Mouse (Mus musculus) forebrain, embryonic 15.5 days (tissue): ENCODE measurements at regions not wholly inside any gene's neighbourhood (a gene's known extent, or its start where the extent isn't known, plus 50 kb on each side); places are given as distances from the start of the nearest gene placed in this dataset.

Experiments used
- ATAC-seq: fragments of 200-750 bp; cut with Nextera tagmentation; replicated peaks from 2 replicates; pipeline ENCODE4 v1.8.0; 2017; ENCODE audit warnings: mild to moderate bottlenecking, moderate TSS enrichment, moderate library complexity
- H3K27ac ChIP-seq: fragments of 300-500 bp; sonication (generic); replicated peaks from 2 replicates; pipeline ENCODE4 v1.5.1; 2015; ENCODE audit warnings: mild to moderate bottlenecking, inconsistent platforms
- H3K27me3 ChIP-seq: fragments of 300-500 bp; sonication (generic); 2 replicates; pipeline ENCODE4 v1.6.1; 2015; ENCODE audit warnings: inconsistent platforms
- H3K36me3 ChIP-seq: fragments of 300-500 bp; sonication (generic); 2 replicates; pipeline ENCODE4 v1.6.1; 2015; ENCODE audit warnings: mild to moderate bottlenecking, inconsistent platforms
- H3K4me1 ChIP-seq: fragments of 300-500 bp; sonication (generic); 2 replicates; pipeline ENCODE4 v1.6.1; 2015; ENCODE audit warnings: inconsistent platforms
- H3K4me2 ChIP-seq: fragments of 300-500 bp; sonication (generic); replicated peaks from 2 replicates; pipeline ENCODE4 v1.6.1; 2015; ENCODE audit warnings: mild to moderate bottlenecking, inconsistent platforms
- H3K4me3 ChIP-seq: fragments of 300-500 bp; sonication (generic); 2 replicates; pipeline ENCODE4 v1.5.1; 2015; ENCODE audit warnings: mild to moderate bottlenecking, inconsistent platforms
- H3K9ac ChIP-seq: fragments of 300-500 bp; sonication (generic); replicated peaks from 2 replicates; pipeline ENCODE4 v1.6.1; 2015; ENCODE audit warnings: mild to moderate bottlenecking, inconsistent platforms
- H3K9me3 ChIP-seq: fragments of 300-500 bp; sonication (generic); 2 replicates; pipeline ENCODE4 v1.6.1; 2016; ENCODE audit warnings: inconsistent platforms
- WGBS: fragments of 180-500 bp; shearing (Covaris S2); methylation state at CpG from one replicate; pipeline ENCODE4 v1.1.7; 2015; ENCODE audit warnings: mixed read lengths; 5-methylcytosine and 5-hydroxymethylcytosine counted together

- H3K4me3 ChIP-seq: no peak overlapping the region
- no peaks in the 10 kb centered on the region for H3K27me3 ChIP-seq
- H3K4me2 ChIP-seq: no peak overlapping the region
- no peaks in the 10 kb centered on the region for H3K4me1 ChIP-seq
- H3K27ac ChIP-seq: no peak overlapping the region
- no peaks in the 10 kb centered on the region for H3K9me3 ChIP-seq
- no peak overlapping the region for H3K9ac ChIP-seq
- ATAC-seq: no peak
- WGBS: 86% methylated on average over 8 of the region's 8 CpGs
- no peaks in the 10 kb centered on the region for H3K36me3 ChIP-seq
Measured at GRCm38 (mm10) chr17:77819698-77820097, 380.4 kb upstream of the Crim1 start.

- H3K9me3 ChIP-seq: no peaks in the 10 kb centered on the region
- H3K9ac ChIP-seq: no peak overlapping the region
- H3K4me1 ChIP-seq: no peaks in the 10 kb centered on the region
- H3K36me3 ChIP-seq: no peaks in the 10 kb centered on the region
- H3K27ac ChIP-seq: no peak overlapping the region
- no peak overlapping the region for H3K4me3 ChIP-seq
- H3K4me2 ChIP-seq: no peak overlapping the region
- no peaks in the 10 kb centered on the region for H3K27me3 ChIP-seq
- 43% methylated on average over 3 of the region's 3 CpGs for WGBS
- ATAC-seq: no peak
Measured at GRCm38 (mm10) chr17:77843949-77844348, 356.1 kb upstream of the Crim1 start.

GRCm38 (mm10) chr17:77874497-77874896 is 325.6 kb upstream of the Crim1 start:
- Histone ChIP-seq H3K4me2 (no peak overlapping the region), H3K27me3 (no peaks in the 10 kb centered on the region), H3K4me1 (no peaks in the 10 kb centered on the region), H3K4me3 (no peak overlapping the region), H3K9me3 (no peaks in the 10 kb centered on the region), H3K9ac (no peak overlapping the region), H3K36me3 (no peaks in the 10 kb centered on the region), H3K27ac (no peak overlapping the region)
- WGBS: 92% methylated on average over 3 of the region's 3 CpGs
- ATAC-seq: no peak

- Histone ChIP-seq H3K9me3 (no peaks in the 10 kb centered on the region), H3K4me2 (no peak overlapping the region), H3K27me3 (no peaks in the 10 kb centered on the region), H3K27ac (no peak overlapping the region), H3K9ac (no peak overlapping the region), H3K4me3 (no peak overlapping the region), H3K36me3 (no peaks in the 10 kb centered on the region), H3K4me1 (no peaks in the 10 kb centered on the region)
- ATAC-seq: no peak
- 3% methylated on average over 2 of the region's 2 CpGs for WGBS
Measured at GRCm38 (mm10) chr17:77877016-77877415, 323.0 kb upstream of the Crim1 start.

- no peak overlapping the region for H3K4me2 ChIP-seq
- H3K9ac ChIP-seq: no peak overlapping the region
- no peaks in the 10 kb centered on the region for H3K27me3 ChIP-seq
- H3K4me3 ChIP-seq: no peak overlapping the region
- H3K36me3 ChIP-seq: no peaks in the 10 kb centered on the region
- ATAC-seq: no peak
- 91% methylated on average over 2 of the region's 2 CpGs for WGBS
- no peaks in the 10 kb centered on the region for H3K9me3 ChIP-seq
- H3K4me1 ChIP-seq: 0 out of 2 replicates have a peak, but pooled peaks cover 3% of the 10 kb centered on the region
- no peak overlapping the region for H3K27ac ChIP-seq
Measured at GRCm38 (mm10) chr17:77885150-77885549, 314.9 kb upstream of the Crim1 start.

- 53% methylated on average over 2 of the region's 2 CpGs for whole genome bisulfite sequencing
- H3K27me3 ChIP-seq: no peaks in the 10 kb centered on the region
- H3K9ac ChIP-seq: no peak overlapping the region
- peak; percentile 94 for ATAC-seq
- H3K27ac ChIP-seq: no peak overlapping the region
- no peaks in the 10 kb centered on the region for H3K36me3 ChIP-seq
- no peaks in the 10 kb centered on the region for H3K9me3 ChIP-seq
- no peak overlapping the region for H3K4me2 ChIP-seq
- no peak overlapping the region for H3K4me3 ChIP-seq
- 0 out of 2 replicates have a peak, but pooled peaks cover 3% of the 10 kb centered on the region for H3K4me1 ChIP-seq
Measured at GRCm38 (mm10) chr17:77889147-77889546, 310.9 kb upstream of the Crim1 start.

GRCm38 (mm10) chr17:77904412-77904811 is 295.6 kb upstream of the Crim1 start:
- no peak overlapping the region for H3K27ac ChIP-seq
- 0 out of 2 replicates have a peak, but pooled peaks have one; percentile 43 for ATAC-seq
- no peak overlapping the region for H3K4me2 ChIP-seq
- no peaks in the 10 kb centered on the region for H3K9me3 ChIP-seq
- 72% methylated on average over 3 of the region's 3 CpGs for WGBS
- no peaks in the 10 kb centered on the region for H3K27me3 ChIP-seq
- no peak overlapping the region for H3K9ac ChIP-seq
- H3K36me3 ChIP-seq: no peaks in the 10 kb centered on the region
- 0 out of 2 replicates have a peak, but pooled peaks cover 2% of the 10 kb centered on the region for H3K4me1 ChIP-seq
- H3K4me3 ChIP-seq: no peak overlapping the region

- WGBS: 68% methylated on average over 4 of the region's 4 CpGs
- Histone ChIP-seq H3K9me3 (no peaks in the 10 kb centered on the region), H3K27ac (no peak overlapping the region), H3K36me3 (no peaks in the 10 kb centered on the region), H3K9ac (no peak overlapping the region), H3K4me3 (no peak overlapping the region), H3K27me3 (no peaks in the 10 kb centered on the region), H3K4me1 (no peaks in the 10 kb centered on the region), H3K4me2 (no peak overlapping the region)
- peak; percentile 41; the same call in 1 of the 2 replicates for ATAC-seq
Measured at GRCm38 (mm10) chr17:77913962-77914450, 286.0 kb upstream of the Crim1 start.

- Histone ChIP-seq H3K4me2 (no peak overlapping the region), H3K27me3 (no peaks in the 10 kb centered on the region), H3K9me3 (no peaks in the 10 kb centered on the region), H3K4me1 (peaks cover 12% of the 10 kb centered on the region), H3K27ac (peak overlapping the region; percentile 78), H3K4me3 (no peak overlapping the region), H3K9ac (no peak overlapping the region), H3K36me3 (no peaks in the 10 kb centered on the region)
- 47% methylated on average over 3 of the region's 3 CpGs for WGBS
- peak; percentile 73 for ATAC-seq
Measured at GRCm38 (mm10) chr17:77930253-77930652, 269.8 kb upstream of the Crim1 start.

- Histone ChIP-seq H3K36me3 (no peaks in the 10 kb centered on the region), H3K9me3 (no peaks in the 10 kb centered on the region), H3K4me1 (peaks cover 12% of the 10 kb centered on the region), H3K27ac (peak overlapping the region; percentile 73), H3K27me3 (no peaks in the 10 kb centered on the region), H3K4me3 (no peak overlapping the region), H3K9ac (no peak overlapping the region), H3K4me2 (no peak overlapping the region)
- whole genome bisulfite sequencing: 46% methylated on average over 6 of the region's 6 CpGs
- ATAC-seq: peak; percentile 93
Measured at GRCm38 (mm10) chr17:77930967-77931591, 269.0 kb upstream of the Crim1 start.

GRCm38 (mm10) chr17:77933192-77933591 is 266.9 kb upstream of the Crim1 start:
- Histone ChIP-seq H3K36me3 (no peaks in the 10 kb centered on the region), H3K27me3 (no peaks in the 10 kb centered on the region), H3K4me2 (no peak overlapping the region), H3K27ac (no peak overlapping the region), H3K9ac (no peak overlapping the region), H3K4me3 (no peak overlapping the region), H3K9me3 (no peaks in the 10 kb centered on the region), H3K4me1 (peaks cover 12% of the 10 kb centered on the region)
- no peak for ATAC-seq

- H3K36me3 ChIP-seq: no peaks in the 10 kb centered on the region
- no peak overlapping the region for H3K4me3 ChIP-seq
- H3K9ac ChIP-seq: no peak overlapping the region
- H3K9me3 ChIP-seq: no peaks in the 10 kb centered on the region
- ATAC-seq: no peak
- no peak overlapping the region for H3K27ac ChIP-seq
- 92% methylated on average over 4 of the region's 4 CpGs for WGBS
- no peak overlapping the region for H3K4me2 ChIP-seq
- H3K4me1 ChIP-seq: no peaks in the 10 kb centered on the region
- no peaks in the 10 kb centered on the region for H3K27me3 ChIP-seq
Measured at GRCm38 (mm10) chr17:77958048-77958447, 242.0 kb upstream of the Crim1 start.

- WGBS: 74% methylated on average over 5 of the region's 5 CpGs
- no peak overlapping the region for H3K9ac ChIP-seq
- no peaks in the 10 kb centered on the region for H3K27me3 ChIP-seq
- H3K36me3 ChIP-seq: no peaks in the 10 kb centered on the region
- H3K4me3 ChIP-seq: no peak overlapping the region
- H3K4me1 ChIP-seq: no peaks in the 10 kb centered on the region
- no peak for ATAC-seq
- no peak overlapping the region for H3K4me2 ChIP-seq
- no peaks in the 10 kb centered on the region for H3K9me3 ChIP-seq
- no peak overlapping the region for H3K27ac ChIP-seq
Measured at GRCm38 (mm10) chr17:77961296-77961695, 238.8 kb upstream of the Crim1 start.
